Mouse (Mus musculus): Measurements from ENCODE around the gene P4ha2.

P4ha2 gene

GRCm38 (mm10) chr11:54141200-54141971 lies 41.5 kb downstream of the P4ha2 start:
- DNase-seq = no peak

GRCm38 (mm10) chr11:54144886-54145285 lies 45.0 kb downstream of the P4ha2 start:
- peak; percentile 66 for DNase-seq

- no peak for DNase-seq
Measured at GRCm38 (mm10) chr11:54145990-54146389, 46.1 kb downstream of the P4ha2 start.

GRCm38 (mm10) chr11:54149791-54150465 lies 50.0 kb downstream of the P4ha2 start:
- no peak for DNase-seq

GRCm38 (mm10) chr11:54151141-54151540 lies 51.2 kb downstream of the P4ha2 start:
- no peak for DNase-seq

GRCm38 (mm10) chr11:54152957-54153356 lies 53.1 kb downstream of the P4ha2 start:
- no peak for DNase-seq

GRCm38 (mm10) chr11:54155864-54156263 lies 56.0 kb downstream of the P4ha2 start:
- peak; percentile 84 for DNase-seq

GRCm38 (mm10) chr11:54156504-54156903 lies 56.6 kb downstream of the P4ha2 start:
- no peak for DNase-seq

- DNase-seq = no peak
Measured at GRCm38 (mm10) chr11:54157586-54157985, 57.7 kb downstream of the P4ha2 start.

- no peak for DNase-seq
Measured at GRCm38 (mm10) chr11:54160435-54160834, 60.5 kb downstream of the P4ha2 start.

- no peak for DNase-seq
Measured at GRCm38 (mm10) chr11:54160920-54161319, 61.0 kb downstream of the P4ha2 start.

- DNase-seq = no peak
Measured at GRCm38 (mm10) chr11:54161514-54161913, 61.6 kb downstream of the P4ha2 start.

- DNase-seq = no peak
Measured at GRCm38 (mm10) chr11:54162968-54163367, 63.1 kb downstream of the P4ha2 start.

- no peak for DNase-seq
Measured at GRCm38 (mm10) chr11:54169432-54170295, 69.8 kb downstream of the P4ha2 start.

- no peak for DNase-seq
Measured at GRCm38 (mm10) chr11:54171175-54171574, 71.3 kb downstream of the P4ha2 start.

- no peak for DNase-seq
Measured at GRCm38 (mm10) chr11:54174226-54174625, 74.3 kb downstream of the P4ha2 start.

GRCm38 (mm10) chr11:54174877-54175276 lies 75.0 kb downstream of the P4ha2 start:
- DNase-seq = no peak
